Mouse (Mus musculus) liver, embryonic 12.5 days (tissue): ENCODE results near the gene Clk3. TPM values are rescaled to one million over a fixed set of nuclear protein-coding genes. Genes with fewer than 3 reads are reported as not detected.
"Not testable (repeated sequence)": the region's sequence is repeated elsewhere in the genome, so short reads cannot be mapped to it uniquely, and the experiment has no call there.

Experiments used
- ATAC-seq: fragments of 200-750 bp; cut with Nextera tagmentation; 2 replicates; pipeline ENCODE4 v1.8.0; 2017; ENCODE audit warnings: moderate number of reproducible peaks, mild to moderate bottlenecking, moderate library complexity
- H3K27ac ChIP-seq: fragments of 300-500 bp; sonication (generic); 2 replicates; pipeline ENCODE4 v1.5.1; 2016; ENCODE audit warnings: mild to moderate bottlenecking
- H3K27me3 ChIP-seq: fragments of 300-500 bp; sonication (generic); replicated peaks from 2 replicates; pipeline ENCODE4 v1.6.1; 2016; ENCODE audit warnings: mild to moderate bottlenecking, moderate library complexity
- H3K36me3 ChIP-seq: fragments of 300-500 bp; sonication (generic); 2 replicates; pipeline ENCODE4 v1.6.1; 2016; ENCODE audit warnings: mild to moderate bottlenecking, moderate library complexity
- H3K4me1 ChIP-seq: fragments of 300-500 bp; sonication (generic); 2 replicates; pipeline ENCODE4 v1.6.1; 2016
- H3K4me2 ChIP-seq: fragments of 300-500 bp; sonication (generic); 2 replicates; pipeline ENCODE4 v1.6.1; 2016; ENCODE audit warnings: mild to moderate bottlenecking, moderate library complexity
- H3K4me3 ChIP-seq: fragments of 300-500 bp; sonication (generic); 2 replicates; pipeline ENCODE4 v1.5.1; 2016; ENCODE audit warnings: mild to moderate bottlenecking, moderate library complexity
- H3K9ac ChIP-seq: fragments of 300-500 bp; sonication (generic); 2 replicates; pipeline ENCODE4 v1.6.1; 2016; ENCODE audit warnings: mild to moderate bottlenecking, moderate library complexity
- H3K9me3 ChIP-seq: fragments of 300-500 bp; sonication (generic); replicated peaks from 2 replicates; pipeline ENCODE4 v1.6.1; 2016; ENCODE audit warnings: mild to moderate bottlenecking, moderate library complexity
- WGBS: fragments of 180-500 bp; shearing (Covaris S2); methylation state at CpG from one replicate; pipeline ENCODE4 v1.1.7; 2016; ENCODE audit not compliant: insufficient replicate concordance; 5-methylcytosine and 5-hydroxymethylcytosine counted together
- polyA plus RNA-seq: library from polyadenylated mRNA; unstranded; fragments of >200 nt; fragmentation: Nextera tagmentation; extraction: Ambion mirVana; gene quantifications from 2 replicates; pipeline ENCODE4 v1.2.1, GENCODE M21; 2016

Clk3 gene
- polyA plus RNA-seq, 1 experiment from 2014 or later, result 99.8 TPM

DNA sequence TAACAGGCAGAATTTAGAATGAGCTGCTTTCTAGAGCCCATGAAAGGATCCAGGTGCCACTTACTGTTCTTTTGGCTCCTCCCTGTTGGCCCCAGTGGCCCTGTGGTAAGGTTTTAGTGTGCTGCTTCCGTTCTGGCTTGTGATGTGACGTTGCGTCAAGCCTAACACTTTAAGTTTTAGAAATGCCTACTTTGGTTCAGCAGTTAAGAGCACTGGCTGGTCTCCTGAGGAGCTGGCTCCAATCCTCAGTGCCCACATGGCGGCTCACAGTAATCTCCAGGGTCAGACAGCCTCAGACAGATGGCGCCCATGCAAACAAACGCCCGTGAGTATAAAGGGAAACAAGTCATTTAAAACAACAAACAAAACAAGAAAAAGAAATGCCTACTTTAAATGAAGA lies 47.3 kb downstream of the Clk3 start:
- Histone ChIP-seq H3K9ac (no peak overlapping the region), H3K27me3 (no peaks in the 10 kb centered on the region), H3K4me2 (no peak overlapping the region), H3K9me3 (no peaks in the 10 kb centered on the region), H3K4me1 (peaks cover 10% of the 10 kb centered on the region; the same call in 1 of the 2 replicates), H3K4me3 (no peak overlapping the region), H3K36me3 (peaks cover 91% of the 10 kb centered on the region), H3K27ac (no peak overlapping the region)
- no peak for ATAC-seq
- 85% methylated on average over 7 of the region's 7 CpGs for WGBS

DNA sequence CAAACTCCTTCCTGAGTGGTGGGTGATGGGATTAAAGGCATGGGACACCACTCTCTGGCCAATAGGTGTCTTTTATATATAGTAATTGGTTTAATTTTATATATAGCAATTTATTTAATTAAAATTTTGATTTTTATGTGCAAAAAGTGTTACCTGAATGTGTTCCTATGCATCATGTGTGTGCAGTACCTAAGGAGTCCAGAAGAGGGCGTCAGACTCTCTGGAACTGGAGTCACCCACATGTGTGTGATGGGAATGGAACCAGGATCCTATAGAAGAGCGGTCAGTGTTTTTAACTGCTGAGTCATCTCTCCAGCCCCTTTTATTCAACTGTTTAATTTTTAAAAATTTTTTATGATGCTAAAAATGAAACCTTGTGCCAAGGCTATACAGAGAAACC lies 53.5 kb downstream of the Clk3 start:
- no peak overlapping the region for H3K4me2 ChIP-seq
- no peak for ATAC-seq
- WGBS, result 56% methylated on average over 2 of the region's 2 CpGs
- peaks cover 29% of the 10 kb centered on the region for H3K4me1 ChIP-seq
- H3K4me3 ChIP-seq, result no peak overlapping the region
- H3K9ac ChIP-seq, result no peak overlapping the region
- H3K36me3 ChIP-seq, result peaks cover 61% of the 10 kb centered on the region
- H3K27ac ChIP-seq, result no peak overlapping the region
- H3K9me3 ChIP-seq, result peaks cover 6% of the 10 kb centered on the region
- H3K27me3 ChIP-seq, result no peaks in the 10 kb centered on the region

DNA sequence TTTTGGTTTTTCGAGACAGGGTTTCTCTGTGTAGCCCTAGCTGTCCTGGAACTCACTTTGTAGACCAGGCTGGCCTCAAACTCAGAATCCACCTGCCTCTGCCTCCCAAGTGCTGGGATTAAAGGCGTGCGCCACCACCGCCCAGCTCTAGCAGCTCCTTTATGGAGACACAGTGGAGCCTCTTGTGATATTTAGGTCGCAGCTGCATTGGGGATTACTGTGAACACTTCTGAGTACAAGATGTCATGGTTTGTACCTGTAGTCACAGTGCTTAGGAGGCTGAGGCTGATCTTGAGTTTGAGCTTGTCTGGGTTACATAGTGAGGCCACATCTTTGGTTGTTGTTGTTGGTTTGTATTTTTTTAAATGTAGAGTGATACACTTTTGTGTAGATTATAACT lies 55.4 kb downstream of the Clk3 start:
- WGBS, result 85% methylated on average over 5 of the region's 5 CpGs
- H3K27ac ChIP-seq, H3K4me3 ChIP-seq, H3K4me2 ChIP-seq, H3K9ac ChIP-seq, ATAC-seq, H3K9me3 ChIP-seq, H3K27me3 ChIP-seq: not testable (repeated sequence)
- Histone ChIP-seq H3K36me3 (peaks cover 42% of the 10 kb centered on the region), H3K4me1 (peaks cover 29% of the 10 kb centered on the region)

DNA sequence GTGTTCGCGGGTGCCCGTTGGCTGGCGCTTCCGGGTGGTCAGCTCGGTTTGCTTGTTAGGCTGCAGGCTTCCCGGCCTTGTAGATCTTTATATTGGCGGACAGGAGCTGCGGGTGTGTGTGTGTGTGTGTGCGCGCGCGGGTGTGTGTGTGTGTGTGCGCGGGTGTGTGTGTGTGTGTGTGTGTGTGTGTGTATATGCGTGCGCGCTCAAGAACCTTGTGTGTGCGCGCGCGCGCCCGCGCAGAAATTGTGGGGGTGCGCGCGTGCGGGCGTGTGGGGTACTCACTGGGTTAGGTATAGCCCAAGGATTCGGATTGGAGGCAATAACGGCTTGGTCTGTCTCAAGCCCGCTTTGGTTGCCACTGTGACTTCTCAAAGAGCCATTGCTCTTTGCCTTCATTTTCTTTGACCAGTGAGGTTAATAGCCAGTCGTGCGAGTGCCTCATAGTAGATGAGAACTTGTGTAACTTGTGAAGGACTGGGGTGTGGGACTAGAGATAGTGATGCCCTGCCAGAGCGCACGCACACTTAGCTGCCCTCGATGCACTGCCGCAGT lies 56.9 kb downstream of the Clk3 start:
- peaks cover 29% of the 10 kb centered on the region for H3K4me1 ChIP-seq
- peak overlapping the region; percentile 97 for H3K4me3 ChIP-seq
- H3K4me2 ChIP-seq, result peak overlapping the region; percentile 87
- H3K27ac ChIP-seq, result peak overlapping the region; percentile 89
- H3K9me3 ChIP-seq, result peaks cover 6% of the 10 kb centered on the region
- H3K27me3 ChIP-seq, result no peaks in the 10 kb centered on the region
- under 1% methylated on average over 36 of the region's 39 CpGs for WGBS
- peaks cover 27% of the 10 kb centered on the region for H3K36me3 ChIP-seq
- peak overlapping the region; percentile 88 for H3K9ac ChIP-seq
- peak; percentile 84 for ATAC-seq

DNA sequence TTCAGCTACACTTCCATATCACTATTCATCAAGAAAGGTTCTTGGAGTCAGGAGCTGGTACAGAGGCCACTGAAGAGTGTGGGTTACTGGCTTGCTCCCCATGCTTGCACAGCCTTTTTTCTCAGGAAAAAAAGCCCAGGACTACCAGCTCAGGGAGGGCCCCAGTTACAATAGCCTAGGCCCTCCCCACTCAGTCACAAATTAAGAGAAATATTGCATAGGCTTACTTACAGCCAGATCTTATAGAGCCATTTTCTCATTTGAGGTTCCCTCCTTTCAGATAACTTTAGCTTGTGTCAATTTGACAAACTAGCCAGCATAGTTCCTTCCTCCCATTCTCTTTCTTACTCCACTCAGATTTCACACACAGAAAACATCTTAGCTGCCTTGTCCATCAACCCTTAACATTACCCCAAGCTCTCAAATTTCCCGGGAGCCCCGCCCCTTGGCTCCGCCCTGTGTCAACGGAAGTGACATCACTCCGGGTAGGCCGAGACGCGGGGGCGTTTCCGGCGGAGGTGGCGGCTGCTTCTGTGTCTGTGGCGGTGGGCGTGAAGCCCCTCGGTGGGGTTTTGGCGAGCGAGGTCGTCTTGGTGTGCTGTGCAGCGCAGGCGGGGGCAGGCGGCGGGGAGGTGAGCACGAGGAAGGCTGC lies 57.5 kb downstream of the Clk3 start, which contains the start of gene Edc3:
Gene Edc3, plus strand, starts transcription at position 473 of the 652 bp plus-strand sequence.
- Histone ChIP-seq H3K4me3 (peak within 1 kb of the TSS; percentile 97), H3K9me3 (peaks cover 6% of the 10 kb centered on the region), H3K36me3 (peaks cover 22% of the 10 kb centered on the region), H3K4me1 (peaks cover 29% of the 10 kb centered on the region), H3K4me2 (peak within 1 kb of the TSS; percentile 87), H3K27ac (peak within 1 kb of the TSS; percentile 89), H3K27me3 (peaks cover 2% of the 10 kb centered on the region; the same call in 1 of the 2 replicates), H3K9ac (peak within 1 kb of the TSS; percentile 88)
- WGBS, result under 1% methylated on average over 23 of the region's 23 CpGs
- peak; percentile 88 for ATAC-seq

DNA sequence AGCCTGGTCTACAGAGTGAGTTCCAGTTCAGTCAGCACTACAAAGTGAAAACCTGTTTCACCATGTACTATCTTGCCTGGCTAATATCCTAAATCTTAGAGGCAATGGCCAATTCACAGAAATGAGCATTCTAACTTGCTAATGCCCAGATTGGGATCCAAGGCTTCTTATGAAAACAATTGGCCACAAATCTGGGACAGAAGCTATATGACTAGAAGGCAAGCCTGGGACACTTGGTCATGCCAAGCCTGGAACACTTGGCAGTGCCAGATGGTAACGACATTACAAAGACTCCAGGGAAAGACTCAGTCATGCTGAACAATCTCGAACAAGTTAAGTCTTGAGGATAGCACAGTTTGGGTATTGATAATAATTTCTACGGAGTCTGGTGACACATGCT lies 59.2 kb downstream of the Clk3 start:
- WGBS, result 79% methylated on average over 3 of the region's 3 CpGs
- H3K27me3 ChIP-seq, result peaks cover 8% of the 10 kb centered on the region
- no peak overlapping the region for H3K4me3 ChIP-seq
- H3K27ac ChIP-seq, result no peak overlapping the region
- ATAC-seq, result no peak
- H3K9me3 ChIP-seq, result peaks cover 6% of the 10 kb centered on the region
- H3K36me3 ChIP-seq, result peaks cover 8% of the 10 kb centered on the region; the same call in 1 of the 2 replicates
- H3K9ac ChIP-seq, result no peak overlapping the region
- H3K4me1 ChIP-seq, result peaks cover 29% of the 10 kb centered on the region
- no peak overlapping the region for H3K4me2 ChIP-seq

Other genes starting within 250 kb of the Clk3 start
- gene Cox5a, start 244.6 kb downstream of the Clk3 start, polyA plus RNA-seq, result 415 and 442 TPM in 2 replicates
- gene Fam219b, start 228.3 kb downstream of the Clk3 start, polyA plus RNA-seq, result 10.5 and 12.0 TPM in 2 replicates
- 17.4 and 17.7 TPM in 2 replicates for gene Mpi, start 213.1 kb downstream of the Clk3 start, polyA plus RNA-seq
- 32.5 and 33.2 TPM in 2 replicates for gene Scamp2, start 204.9 kb downstream of the Clk3 start, polyA plus RNA-seq
- gene Ulk3, start 176.4 kb downstream of the Clk3 start, polyA plus RNA-seq, result 6.4 and 9.0 TPM in 2 replicates
- gene Cplx3, start 159.6 kb downstream of the Clk3 start, polyA plus RNA-seq, result not detected in 2 replicates
- gene Lman1l, start 145.1 kb downstream of the Clk3 start, polyA plus RNA-seq, result not detected in 2 replicates
- gene Csk, start 112.2 kb downstream of the Clk3 start, polyA plus RNA-seq, result 27.0 and 27.8 TPM in 2 replicates
- not detected in 2 replicates for gene Cyp1a2, start 82.2 kb downstream of the Clk3 start, polyA plus RNA-seq
- gene Cyp1a1, start 77.9 kb downstream of the Clk3 start, polyA plus RNA-seq, result 0.16 and 0.19 TPM in 2 replicates
- gene Edc3, start 57.3 kb downstream of the Clk3 start, polyA plus RNA-seq, result 21.2 and 22.2 TPM in 2 replicates
- gene Arid3b, start 70.9 kb upstream of the Clk3 start, polyA plus RNA-seq, result 15.6 and 16.0 TPM in 2 replicates
- gene Ubl7, start 145.1 kb upstream of the Clk3 start, polyA plus RNA-seq, result 69.3 and 69.8 TPM in 2 replicates
- not detected in 2 replicates for gene Sema7a, start 174.3 kb upstream of the Clk3 start, polyA plus RNA-seq
- gene Cyp11a1, start 240.6 kb upstream of the Clk3 start, polyA plus RNA-seq, result 0.10 TPM in 1 of 2 replicates, not detected in the other